Mouse (Mus musculus) heart, embryonic 12.5 days (tissue): ENCODE measurements around the gene Sgca. TPM values are rescaled to one million over a fixed set of nuclear protein-coding genes. Genes with fewer than 3 reads are reported as not detected.

Experiments used
- ATAC-seq: fragments of 200-750 bp; cut with Nextera tagmentation; 2 replicates; pipeline ENCODE4 v1.8.0; 2017; ENCODE audit warnings: moderate TSS enrichment, moderate library complexity; ENCODE audit not compliant: insufficient number of reproducible peaks, low FRiP score
- H3K27ac ChIP-seq: fragments of 300-500 bp; sonication (generic); 2 replicates; pipeline ENCODE4 v1.5.1; 2016; ENCODE audit warnings: mild to moderate bottlenecking, moderate library complexity; ENCODE audit not compliant: poor library complexity, severe bottlenecking
- H3K27me3 ChIP-seq: fragments of 300-500 bp; sonication (generic); replicated peaks from 2 replicates; pipeline ENCODE4 v1.6.1; 2016; ENCODE audit warnings: mild to moderate bottlenecking, moderate library complexity
- H3K36me3 ChIP-seq: fragments of 300-500 bp; sonication (generic); 2 replicates; pipeline ENCODE4 v1.6.1; 2016; ENCODE audit warnings: mild to moderate bottlenecking, moderate library complexity
- H3K4me1 ChIP-seq: fragments of 300-500 bp; sonication (generic); replicated peaks from 2 replicates; pipeline ENCODE4 v1.6.1; 2016; ENCODE audit warnings: mild to moderate bottlenecking
- H3K4me2 ChIP-seq: fragments of 300-500 bp; sonication (generic); 2 replicates; pipeline ENCODE4 v1.6.1; 2016; ENCODE audit warnings: mild to moderate bottlenecking, moderate library complexity
- H3K4me3 ChIP-seq: fragments of 300-500 bp; sonication (generic); 2 replicates; pipeline ENCODE4 v1.5.1; 2016; ENCODE audit warnings: mild to moderate bottlenecking
- H3K9ac ChIP-seq: fragments of 300-500 bp; sonication (generic); 2 replicates; pipeline ENCODE4 v1.6.1; 2016; ENCODE audit warnings: mild to moderate bottlenecking, moderate library complexity
- H3K9me3 ChIP-seq: fragments of 300-500 bp; sonication (generic); replicated peaks from 2 replicates; pipeline ENCODE4 v1.6.1; 2016; ENCODE audit warnings: mild to moderate bottlenecking, moderate library complexity
- WGBS: fragments of 180-500 bp; shearing (Covaris S2); methylation state at CpG from one replicate; pipeline ENCODE4 v1.1.7; 2016; 5-methylcytosine and 5-hydroxymethylcytosine counted together
- polyA plus RNA-seq: library from polyadenylated mRNA; unstranded; fragments of >200 nt; fragmentation: Nextera tagmentation; extraction: Ambion mirVana; gene quantifications from 2 replicates; pipeline ENCODE4 v1.2.1, GENCODE M21; 2016

Sgca gene
- polyA plus RNA-seq, 1 experiment from 2014 or later = 20.6 TPM

DNA sequence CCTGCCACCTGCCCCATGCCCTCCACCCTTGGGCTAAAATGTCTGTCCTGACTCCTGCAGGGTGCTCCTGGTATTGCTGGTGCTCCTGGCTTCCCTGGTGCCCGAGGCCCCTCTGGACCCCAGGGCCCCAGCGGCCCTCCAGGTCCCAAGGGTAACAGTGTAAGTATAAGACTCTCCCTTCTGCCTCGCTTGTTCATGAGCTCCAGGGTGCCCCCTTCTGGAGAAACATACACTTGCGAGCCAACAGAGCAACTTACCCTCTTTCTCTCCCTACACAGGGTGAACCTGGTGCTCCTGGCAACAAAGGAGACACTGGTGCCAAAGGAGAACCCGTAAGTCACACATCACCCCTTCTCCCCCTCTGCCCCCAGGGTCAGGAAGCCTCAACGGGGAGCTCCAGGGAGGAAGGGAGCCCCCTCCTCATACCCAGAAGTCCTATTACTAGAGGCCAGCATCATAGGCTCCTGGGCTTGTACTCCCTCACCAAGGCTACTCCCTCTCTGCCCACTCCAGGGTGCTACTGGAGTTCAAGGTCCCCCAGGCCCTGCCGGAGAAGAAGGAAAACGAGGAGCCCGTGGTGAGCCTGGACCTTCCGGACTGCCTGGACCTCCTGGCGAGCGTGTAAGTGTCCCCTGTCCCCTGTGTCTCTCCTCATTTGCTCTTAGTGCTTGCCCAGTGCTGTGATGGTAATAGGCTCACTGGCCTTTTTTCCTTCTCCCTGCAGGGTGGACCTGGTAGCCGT is 33.7 kb downstream of the Sgca start:
- ATAC-seq = peak; percentile 23; the same call in 1 of the 2 replicates
- Histone ChIP-seq H3K4me2 (no peak overlapping the region), H3K9ac (no peak overlapping the region), H3K27ac (0 out of 2 replicates have a peak overlapping the region, but pooled peaks have one; percentile 9), H3K36me3 (peaks cover 25% of the 10 kb centered on the region), H3K4me3 (no peak overlapping the region), H3K4me1 (peaks cover 6% of the 10 kb centered on the region; the same call in 1 of the 2 replicates), H3K9me3 (no peaks in the 10 kb centered on the region), H3K27me3 (peaks cover 64% of the 10 kb centered on the region)
- WGBS = 43% methylated on average over 13 of the region's 13 CpGs

DNA sequence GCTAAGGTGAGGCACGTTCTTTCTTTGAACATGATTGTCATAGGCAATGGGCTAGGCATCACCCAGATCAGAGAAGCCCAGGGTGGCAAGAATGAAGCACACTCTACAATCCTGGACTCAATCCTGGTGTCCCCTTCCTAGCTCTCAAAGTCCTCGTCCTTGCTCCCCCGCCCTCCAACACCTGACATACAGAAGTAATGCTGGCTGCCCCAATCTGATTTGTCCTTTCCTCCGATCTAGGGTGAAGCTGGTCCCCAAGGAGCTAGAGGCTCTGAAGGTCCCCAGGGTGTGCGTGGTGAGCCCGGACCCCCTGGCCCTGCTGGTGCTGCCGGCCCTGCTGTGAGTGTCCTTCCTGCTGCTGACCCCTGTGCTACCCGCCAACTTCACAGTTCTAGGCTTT is 34.4 kb downstream of the Sgca start:
- H3K27ac ChIP-seq = no peak overlapping the region
- no peak overlapping the region for H3K9ac ChIP-seq
- H3K36me3 ChIP-seq = peaks cover 21% of the 10 kb centered on the region
- H3K4me1 ChIP-seq = peaks cover 9% of the 10 kb centered on the region; the same call in 1 of the 2 replicates
- no peaks in the 10 kb centered on the region for H3K9me3 ChIP-seq
- ATAC-seq = no peak
- WGBS = 74% methylated on average over 8 of the region's 8 CpGs
- peaks cover 59% of the 10 kb centered on the region for H3K27me3 ChIP-seq
- no peak overlapping the region for H3K4me2 ChIP-seq
- H3K4me3 ChIP-seq = no peak overlapping the region

DNA sequence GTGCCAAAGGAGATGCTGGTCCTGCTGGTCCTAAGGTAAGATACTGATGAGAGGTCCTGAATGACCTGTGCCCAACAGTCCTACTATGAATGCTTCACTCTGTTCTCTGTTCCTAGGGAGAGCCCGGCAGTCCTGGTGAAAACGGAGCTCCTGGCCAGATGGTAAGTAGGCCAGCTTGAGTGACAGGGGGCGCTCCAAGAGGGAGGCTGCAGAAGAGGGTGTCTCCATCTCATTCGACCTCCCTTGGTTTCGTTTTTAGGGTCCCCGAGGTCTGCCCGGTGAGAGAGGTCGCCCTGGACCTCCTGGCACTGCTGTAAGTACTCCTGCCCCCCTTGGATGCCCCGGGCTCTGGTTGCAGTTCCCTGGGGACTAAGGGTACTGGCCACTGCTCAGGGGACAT is 35.0 kb downstream of the Sgca start:
- Histone ChIP-seq H3K4me1 (peaks cover 9% of the 10 kb centered on the region; the same call in 1 of the 2 replicates), H3K36me3 (peaks cover 21% of the 10 kb centered on the region), H3K27ac (no peak overlapping the region), H3K4me2 (no peak overlapping the region; the same call in 1 of the 2 replicates), H3K27me3 (peaks cover 64% of the 10 kb centered on the region), H3K4me3 (no peak overlapping the region), H3K9me3 (no peaks in the 10 kb centered on the region), H3K9ac (no peak overlapping the region)
- WGBS = 39% methylated on average over 9 of the region's 9 CpGs
- ATAC-seq = no peak

GRCm38 (mm10) chr11:94939280-94939679 is 36.8 kb downstream of the Sgca start:
- Histone ChIP-seq H3K4me2 (no peak overlapping the region), H3K36me3 (peaks cover 18% of the 10 kb centered on the region), H3K9me3 (no peaks in the 10 kb centered on the region), H3K4me3 (no peak overlapping the region), H3K9ac (no peak overlapping the region), H3K27me3 (peaks cover 68% of the 10 kb centered on the region), H3K4me1 (peaks cover 10% of the 10 kb centered on the region), H3K27ac (no peak overlapping the region)
- WGBS = 17% methylated on average over 4 of the region's 4 CpGs
- no peak for ATAC-seq

DNA sequence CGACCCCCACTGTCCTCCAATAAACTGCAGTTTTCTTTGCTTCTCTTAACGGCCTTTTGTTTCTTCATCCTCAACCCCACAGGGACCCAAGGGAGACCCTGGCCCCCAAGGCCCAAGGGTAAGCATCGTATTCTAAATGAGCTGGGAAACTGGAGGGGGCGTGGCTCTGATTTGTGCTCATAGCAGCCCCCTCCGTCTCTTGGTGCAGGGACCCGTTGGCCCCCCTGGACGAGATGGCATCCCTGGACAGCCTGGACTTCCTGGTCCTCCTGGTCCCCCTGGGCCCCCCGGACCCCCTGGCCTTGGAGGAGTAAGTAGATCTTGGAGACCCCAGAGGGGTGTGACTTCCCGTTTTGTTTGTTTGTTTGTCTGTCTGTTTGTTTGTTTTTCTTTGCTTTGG is 37.8 kb downstream of the Sgca start:
- peaks cover 68% of the 10 kb centered on the region for H3K27me3 ChIP-seq
- peaks cover 19% of the 10 kb centered on the region for H3K4me1 ChIP-seq
- H3K36me3 ChIP-seq = peaks cover 13% of the 10 kb centered on the region
- 30% methylated on average over 9 of the region's 9 CpGs for WGBS
- no peak for ATAC-seq
- no peaks in the 10 kb centered on the region for H3K9me3 ChIP-seq
- peak overlapping the region; percentile 66 for H3K9ac ChIP-seq
- H3K4me3 ChIP-seq = peak overlapping the region; percentile 52
- H3K27ac ChIP-seq = no peak overlapping the region
- peak overlapping the region; percentile 80 for H3K4me2 ChIP-seq

DNA sequence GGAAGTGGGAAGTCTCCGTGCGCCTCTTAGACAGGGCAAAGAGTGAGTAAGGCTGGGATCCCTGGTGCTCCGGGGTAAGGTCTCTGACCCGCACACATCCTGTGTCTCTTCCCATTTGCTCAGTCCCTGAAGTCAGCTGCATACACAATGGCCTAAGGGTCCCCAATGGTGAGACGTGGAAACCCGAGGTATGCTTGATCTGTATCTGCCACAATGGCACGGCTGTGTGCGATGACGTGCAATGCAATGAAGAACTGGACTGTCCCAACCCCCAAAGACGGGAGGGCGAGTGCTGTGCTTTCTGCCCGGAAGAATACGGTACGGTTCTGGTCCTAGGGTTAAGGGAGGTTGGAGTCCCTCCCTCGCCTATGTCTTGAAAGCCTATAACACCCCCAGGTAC is 38.3 kb downstream of the Sgca start:
- peaks cover 24% of the 10 kb centered on the region for H3K4me1 ChIP-seq
- H3K27me3 ChIP-seq = peaks cover 68% of the 10 kb centered on the region
- peak overlapping the region; percentile 52 for H3K4me3 ChIP-seq
- 3% methylated on average over 15 of the region's 15 CpGs for WGBS
- peak overlapping the region; percentile 66 for H3K9ac ChIP-seq
- peak overlapping the region; percentile 55; the same call in 1 of the 2 replicates for H3K27ac ChIP-seq
- H3K9me3 ChIP-seq = no peaks in the 10 kb centered on the region
- H3K36me3 ChIP-seq = peaks cover 13% of the 10 kb centered on the region
- H3K4me2 ChIP-seq = peak overlapping the region; percentile 80
- peak; percentile 16 for ATAC-seq

GRCm38 (mm10) chr11:94937335-94937781 is 38.8 kb downstream of the Sgca start:
- H3K27ac ChIP-seq = peak overlapping the region; percentile 55
- peaks cover 72% of the 10 kb centered on the region for H3K27me3 ChIP-seq
- peak; percentile 55 for ATAC-seq
- peaks cover 26% of the 10 kb centered on the region for H3K4me1 ChIP-seq
- peaks cover 13% of the 10 kb centered on the region for H3K36me3 ChIP-seq
- H3K9me3 ChIP-seq = no peaks in the 10 kb centered on the region
- peak overlapping the region; percentile 80 for H3K4me2 ChIP-seq
- peak overlapping the region; percentile 66 for H3K9ac ChIP-seq
- peak overlapping the region; percentile 52 for H3K4me3 ChIP-seq
- under 1% methylated on average over 18 of the region's 18 CpGs for WGBS

DNA sequence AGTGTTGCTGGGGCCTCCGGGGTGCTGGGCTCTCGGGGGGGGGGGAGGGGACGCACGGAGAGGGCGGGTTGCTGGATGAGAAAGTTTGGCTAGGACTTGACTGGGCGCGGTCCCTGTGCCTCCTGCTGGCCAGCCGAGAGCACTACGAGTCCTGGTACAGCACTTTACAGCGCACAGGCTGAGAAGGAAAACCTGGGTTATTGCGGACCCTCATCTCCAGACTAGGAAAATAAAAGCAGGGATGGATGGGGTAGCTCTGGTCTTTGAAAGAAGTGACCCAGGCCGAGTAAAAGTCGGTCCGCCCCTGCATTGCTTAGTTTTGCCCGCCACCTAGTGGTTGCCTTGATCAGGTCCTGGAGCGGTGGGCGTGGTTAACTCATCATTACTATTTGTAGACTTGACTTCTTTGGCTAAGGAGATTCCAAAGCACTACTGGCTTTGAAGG is 39.3 kb downstream of the Sgca start:
- Histone ChIP-seq H3K27me3 (peaks cover 73% of the 10 kb centered on the region), H3K4me1 (peaks cover 26% of the 10 kb centered on the region), H3K36me3 (peaks cover 9% of the 10 kb centered on the region), H3K9me3 (no peaks in the 10 kb centered on the region), H3K4me3 (peak overlapping the region; percentile 52), H3K27ac (peak overlapping the region; percentile 55), H3K9ac (peak overlapping the region; percentile 64), H3K4me2 (peak overlapping the region; percentile 80)
- whole genome bisulfite sequencing = under 1% methylated on average over 17 of the region's 17 CpGs
- ATAC-seq = peak; percentile 69

DNA sequence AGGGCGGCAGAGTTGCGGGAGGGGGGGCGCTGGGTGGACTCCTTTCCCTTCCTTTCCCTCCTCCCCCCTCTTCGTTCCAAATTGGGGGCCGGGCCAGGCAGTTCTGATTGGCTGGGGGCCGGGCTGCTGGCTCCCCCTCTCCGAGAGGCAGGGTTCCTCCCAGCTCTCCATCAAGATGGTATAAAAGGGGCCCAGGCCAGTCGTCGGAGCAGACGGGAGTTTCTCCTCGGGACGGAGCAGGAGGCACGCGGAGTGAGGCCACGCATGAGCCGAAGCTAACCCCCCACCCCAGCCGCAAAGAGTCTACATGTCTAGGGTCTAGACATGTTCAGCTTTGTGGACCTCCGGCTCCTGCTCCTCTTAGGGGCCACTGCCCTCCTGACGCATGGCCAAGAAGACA is 40.1 kb downstream of the Sgca start, which contains the start of gene Col1a1:
TSS of gene Col1a1 (plus strand) at position 180 of the 400 bp plus-strand sequence.
- Histone ChIP-seq H3K36me3 (peaks cover 3% of the 10 kb centered on the region; the same call in 1 of the 2 replicates), H3K27ac (peak within 1 kb of the TSS; percentile 55), H3K4me3 (peak within 1 kb of the TSS; percentile 52), H3K9ac (peak within 1 kb of the TSS; percentile 64), H3K27me3 (peaks cover 65% of the 10 kb centered on the region), H3K9me3 (no peaks in the 10 kb centered on the region), H3K4me2 (peak within 1 kb of the TSS; percentile 80), H3K4me1 (peaks cover 26% of the 10 kb centered on the region)
- 18% methylated on average over 19 of the region's 19 CpGs for WGBS
- no peak for ATAC-seq

GRCm38 (mm10) chr11:94934526-94934925 is 41.6 kb downstream of the Sgca start:
- Histone ChIP-seq H3K9me3 (no peaks in the 10 kb centered on the region), H3K27me3 (peaks cover 50% of the 10 kb centered on the region), H3K4me3 (no peak overlapping the region), H3K36me3 (no peaks in the 10 kb centered on the region), H3K9ac (no peak overlapping the region), H3K4me2 (no peak overlapping the region), H3K27ac (no peak overlapping the region), H3K4me1 (peaks cover 36% of the 10 kb centered on the region)
- no peak for ATAC-seq
- WGBS = 37% methylated on average over 11 of the region's 11 CpGs

- peak overlapping the region; percentile 8; the same call in 1 of the 2 replicates for H3K4me2 ChIP-seq
Measured at GRCm38 (mm10) chr11:94933584-94933983, 42.5 kb downstream of the Sgca start.

More at GRCm38 (mm10) chr11:94933584-94933983, 42.5 kb downstream of the Sgca start:
- Histone ChIP-seq H3K4me3 (no peak overlapping the region), H3K36me3 (no peaks in the 10 kb centered on the region), H3K9me3 (no peaks in the 10 kb centered on the region), H3K9ac (0 out of 2 replicates have a peak overlapping the region, but pooled peaks have one; percentile 11), H3K4me1 (peaks cover 46% of the 10 kb centered on the region), H3K27ac (peak overlapping the region; percentile 55; the same call in 1 of the 2 replicates), H3K27me3 (peaks cover 49% of the 10 kb centered on the region)
- WGBS = 10% methylated on average over 8 of the region's 8 CpGs
- no peak for ATAC-seq
